Mouse (Mus musculus): ENCODE results near the gene AI182371. TPM values are rescaled to one million over a fixed set of nuclear protein-coding genes. Genes with fewer than 3 reads are reported as not detected.

AI182371 gene
- 0.84 TPM for polyA plus RNA-seq (2017; shearing (Covaris generic))

GRCm38 (mm10) chr2:35101443-35101842 is at the start of gene AI182371:
AI182371 (minus strand) TSS chr2:35101543.

GRCm38 (mm10) chr2:35109141-35109923 is 8.0 kb upstream of the AI182371 start, which contains the start of gene Cntrl:
Cntrl (plus strand) TSS chr2:35109492.

GRCm38 (mm10) chr2:35061338-35061737 is 40.0 kb downstream of the AI182371 start, which contains the start of gene Hc:
Hc (minus strand) TSS chr2:35061438.

Other genes with a start within 250 kb of the AI182371 start
- not detected for gene Cutal, start 227.1 kb downstream of the AI182371 start, polyA plus RNA-seq (2017; shearing (Covaris generic))
- 85.7 TPM for gene Psmd5, start 226.6 kb downstream of the AI182371 start, polyA plus RNA-seq (2017; shearing (Covaris generic))
- gene Phf19, start 187.5 kb downstream of the AI182371 start, polyA plus RNA-seq (2017; shearing (Covaris generic)), result 2.2 TPM
- gene Traf1, start 139.8 kb downstream of the AI182371 start, polyA plus RNA-seq (2017; shearing (Covaris generic)), result 555 TPM
- 0.40 TPM for gene Hc, start 40.1 kb downstream of the AI182371 start, polyA plus RNA-seq (2017; shearing (Covaris generic))
- gene Cntrl, start 7.9 kb upstream of the AI182371 start, polyA plus RNA-seq (2017; shearing (Covaris generic)), result 125 TPM
- 167 TPM for gene Rab14, start 99.6 kb upstream of the AI182371 start, polyA plus RNA-seq (2017; shearing (Covaris generic))
- gene Gsn, start 154.8 kb upstream of the AI182371 start, polyA plus RNA-seq (2017; shearing (Covaris generic)), result 33.6 TPM
- 6.8 TPM for gene Stom, start 235.4 kb upstream of the AI182371 start, polyA plus RNA-seq (2017; shearing (Covaris generic))